Mouse (Mus musculus): Measurements from ENCODE around the gene Abi3bp.

Abi3bp gene

DNA sequence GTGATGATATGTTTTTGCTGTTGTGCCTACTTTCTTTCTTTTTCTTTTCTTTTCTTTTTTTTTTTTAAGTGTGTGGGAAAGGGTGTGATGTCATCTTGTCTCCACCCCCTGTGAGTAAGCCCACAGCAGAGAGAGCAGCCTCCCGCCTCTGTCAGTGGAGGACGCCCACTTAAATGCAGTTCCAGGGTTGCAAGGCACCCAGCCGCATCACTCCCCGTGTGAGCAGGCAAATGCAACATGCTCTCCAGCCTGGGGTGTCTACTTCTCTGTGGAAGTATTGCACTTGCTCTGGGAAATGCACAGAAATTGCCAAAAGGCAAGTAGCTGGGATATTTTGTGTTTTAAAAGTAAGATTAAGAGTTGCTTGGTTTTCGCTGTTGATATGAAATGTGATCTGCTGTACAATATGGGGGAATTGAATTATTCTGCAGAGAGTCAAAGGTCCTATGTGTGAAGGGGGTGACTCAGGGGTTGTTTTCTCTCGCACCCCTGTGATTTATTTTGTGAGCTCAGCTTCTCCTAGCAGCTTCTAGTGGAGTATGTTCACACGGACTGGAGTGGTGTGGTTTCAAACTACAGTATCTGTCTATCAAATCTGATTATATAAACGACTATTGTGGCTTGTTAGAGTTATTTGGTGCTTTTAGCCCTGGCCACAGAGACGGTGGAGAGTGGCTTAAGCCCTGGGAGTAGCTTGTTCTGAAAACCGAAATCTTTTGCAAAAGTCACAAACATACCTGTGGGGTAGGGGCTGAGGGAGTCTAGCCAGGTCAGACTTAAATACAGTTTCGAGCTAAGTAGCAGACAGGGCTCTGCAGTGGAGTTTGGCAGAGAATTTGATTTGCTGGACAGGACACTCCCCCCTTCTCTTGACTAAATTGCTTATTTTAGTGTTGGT is at the start of gene Abi3bp:
TSS of gene Abi3bp (plus strand) at position 202 of the 898 bp plus-strand sequence.
- DNase-seq (ENCODE audit: low spot score in 2 of 2) = peak in 1 of 2 experiments; percentile 32

GRCm38 (mm10) chr16:56435293-56436185 is 42.1 kb upstream of the Abi3bp start:
- no peak for DNase-seq (ENCODE audit: low spot score in 2 of 2)

DNA sequence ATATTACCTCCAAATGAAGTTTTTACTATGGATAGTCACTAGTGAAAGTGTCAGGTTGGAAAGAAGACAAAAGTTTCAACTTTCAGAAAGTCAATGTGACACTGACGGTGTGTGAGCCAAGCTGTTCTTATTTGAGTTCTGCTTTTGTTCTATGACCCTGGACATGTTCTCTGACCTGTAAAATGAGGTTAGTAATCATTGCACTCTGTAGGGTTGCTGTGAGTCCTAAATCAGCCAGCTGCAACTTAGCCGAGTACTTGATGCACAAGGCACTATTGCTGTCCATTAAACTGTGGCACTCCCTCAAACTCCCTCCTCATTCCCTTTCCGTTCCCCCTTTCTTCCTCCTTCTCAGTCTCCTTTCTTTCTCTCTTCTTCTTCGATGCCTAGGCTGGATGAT is 37.4 kb upstream of the Abi3bp start:
- no peak for DNase-seq (ENCODE audit: low spot score in 2 of 2)

DNA sequence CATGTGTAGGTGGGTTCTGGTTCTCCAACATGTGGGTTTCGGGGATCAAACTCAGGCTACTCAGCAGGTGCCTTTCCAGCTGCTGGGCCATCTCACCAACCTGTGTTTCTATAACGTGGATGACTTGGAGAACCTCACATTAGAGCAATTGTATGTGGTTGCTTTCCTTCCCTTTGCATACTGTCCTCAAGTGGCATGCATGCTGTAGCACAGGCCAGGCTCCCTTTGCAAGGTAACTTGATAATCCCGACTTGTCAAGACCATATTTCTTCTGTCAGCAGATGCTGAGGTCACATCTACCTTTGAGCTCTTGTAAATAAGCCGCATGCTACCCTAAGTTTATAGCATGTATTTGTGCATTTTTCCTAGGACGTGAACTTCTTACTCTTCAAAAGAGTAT is 36.6 kb upstream of the Abi3bp start:
- no peak for DNase-seq (ENCODE audit: low spot score in 2 of 2)

DNA sequence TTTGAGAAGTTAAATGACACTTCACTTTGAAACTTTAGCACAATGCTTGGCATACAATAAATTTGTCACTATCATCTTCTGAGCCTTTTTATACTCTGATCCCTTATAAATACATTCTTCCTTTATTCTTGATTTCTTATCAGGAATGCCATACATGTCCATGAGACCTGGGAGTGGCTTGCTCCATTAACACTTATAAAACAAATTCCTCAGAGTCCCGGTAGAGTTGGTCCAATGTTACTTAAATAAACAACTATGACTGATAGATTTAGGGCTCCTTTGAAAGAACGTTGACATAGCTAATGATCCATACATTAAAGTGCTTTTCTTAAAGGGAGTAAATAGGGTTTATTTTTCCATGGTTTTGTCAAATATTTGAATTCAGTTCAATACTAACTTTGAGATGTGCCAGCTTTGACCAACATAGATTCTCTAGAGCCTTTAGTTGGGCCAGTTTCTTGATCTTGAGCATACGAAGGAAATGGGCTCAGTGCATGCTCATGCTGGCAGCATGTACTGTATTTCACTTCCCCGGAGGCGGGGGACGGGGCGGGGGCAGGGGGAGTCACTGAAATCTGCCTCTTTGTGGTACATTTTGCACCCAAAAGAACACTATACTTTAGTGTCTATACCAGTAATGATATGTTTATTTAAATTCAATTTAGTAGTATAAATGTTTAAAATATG is 35.9 kb upstream of the Abi3bp start:
- DNase-seq (ENCODE audit: low spot score in 2 of 2) = no peak

- DNase-seq (ENCODE audit: low spot score in 2 of 2) = no peak
Measured at GRCm38 (mm10) chr16:56451482-56451881, 26.2 kb upstream of the Abi3bp start.

GRCm38 (mm10) chr16:56451923-56452322 is 25.8 kb upstream of the Abi3bp start:
- no peak for DNase-seq (ENCODE audit: low spot score in 2 of 2)

- no peak for DNase-seq (ENCODE audit: low spot score in 2 of 2)
Measured at GRCm38 (mm10) chr16:56458052-56458754, 19.5 kb upstream of the Abi3bp start.

GRCm38 (mm10) chr16:56473160-56473559 is 4.5 kb upstream of the Abi3bp start:
- DNase-seq (ENCODE audit: low spot score in 2 of 2) = no peak

- DNase-seq (ENCODE audit: low spot score in 2 of 2) = no peak
Measured at GRCm38 (mm10) chr16:56475676-56476075, 2.0 kb upstream of the Abi3bp start.

DNA sequence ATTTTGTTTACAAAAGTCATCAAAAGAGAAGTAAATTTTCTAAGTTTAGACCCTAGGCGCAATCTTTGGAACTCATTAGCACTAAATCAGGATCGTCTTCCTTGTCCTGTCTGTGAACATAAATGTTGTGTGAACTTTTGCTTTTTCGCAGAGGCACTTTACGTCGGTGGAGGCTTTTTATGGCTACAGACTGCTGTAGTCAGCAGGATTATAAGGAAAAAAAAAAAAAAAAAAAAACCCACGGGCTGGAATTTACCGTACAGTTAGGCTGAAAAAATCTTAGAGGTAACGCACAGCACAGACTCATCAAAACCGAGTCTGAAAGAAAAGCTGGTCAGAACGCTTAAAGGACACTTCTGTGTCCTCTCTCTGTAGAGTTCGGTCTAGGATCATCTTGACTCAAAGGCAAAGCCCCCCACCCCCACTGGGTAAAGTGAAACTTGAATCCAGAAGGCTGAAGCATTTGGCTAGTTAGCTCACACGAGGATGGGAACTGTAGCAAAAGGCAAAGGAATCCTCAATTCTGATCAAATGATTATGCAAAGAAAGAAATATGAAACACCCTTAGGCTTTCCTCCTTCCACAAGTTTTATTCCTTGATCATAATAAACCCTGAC is 1.0 kb downstream of the Abi3bp start:
- no peak for DNase-seq (ENCODE audit: low spot score in 2 of 2)

DNA sequence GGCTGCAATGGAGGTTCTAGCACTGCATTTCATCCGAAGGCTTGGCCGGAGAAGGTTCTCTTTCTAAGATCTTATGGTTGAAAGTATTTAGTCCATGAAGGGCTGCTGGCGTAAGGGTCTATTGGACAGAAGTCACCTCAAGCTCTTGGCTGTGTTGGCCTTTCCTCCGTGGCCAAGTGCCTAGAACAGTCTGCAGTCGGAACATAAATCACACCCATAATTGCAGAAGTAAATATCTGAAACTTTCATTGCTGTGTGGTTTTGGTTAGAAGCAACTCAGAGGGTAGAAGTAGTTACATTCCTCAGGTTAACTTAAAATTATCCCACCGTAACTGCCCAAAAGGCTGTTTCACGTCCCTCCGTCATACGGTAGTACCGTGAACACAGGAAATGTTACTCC is 5.8 kb downstream of the Abi3bp start:
- no peak for DNase-seq (ENCODE audit: low spot score in 2 of 2)

GRCm38 (mm10) chr16:56486461-56486860 is 8.8 kb downstream of the Abi3bp start:
- DNase-seq (ENCODE audit: low spot score in 2 of 2) = no peak

GRCm38 (mm10) chr16:56490861-56491260 is 13.2 kb downstream of the Abi3bp start:
- DNase-seq (ENCODE audit: low spot score in 2 of 2) = no peak

- no peak for DNase-seq (ENCODE audit: low spot score in 2 of 2)
Measured at GRCm38 (mm10) chr16:56495266-56495665, 17.6 kb downstream of the Abi3bp start.

DNA sequence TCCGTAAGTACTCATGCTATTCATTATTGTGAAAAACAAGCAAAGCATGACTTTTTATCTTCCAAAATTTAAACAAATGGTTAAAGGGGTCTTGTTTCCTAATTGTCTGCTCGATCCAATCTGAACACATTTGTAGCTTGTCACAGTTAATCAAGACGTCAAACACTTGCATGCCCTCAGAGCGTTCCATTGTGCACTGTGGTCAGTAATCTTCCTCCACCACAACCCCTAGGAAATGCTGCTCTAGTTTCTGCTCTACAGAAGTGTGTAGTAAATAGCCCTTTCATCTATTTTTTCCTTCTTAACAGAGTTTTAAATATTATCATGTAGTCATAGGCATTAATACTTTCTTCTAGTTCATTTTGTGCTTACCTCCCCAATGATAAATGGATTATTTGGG is 19.1 kb downstream of the Abi3bp start:
- no peak for DNase-seq (ENCODE audit: low spot score in 2 of 2)

GRCm38 (mm10) chr16:56498680-56499079 is 21.0 kb downstream of the Abi3bp start:
- no peak for DNase-seq (ENCODE audit: low spot score in 2 of 2)

DNA sequence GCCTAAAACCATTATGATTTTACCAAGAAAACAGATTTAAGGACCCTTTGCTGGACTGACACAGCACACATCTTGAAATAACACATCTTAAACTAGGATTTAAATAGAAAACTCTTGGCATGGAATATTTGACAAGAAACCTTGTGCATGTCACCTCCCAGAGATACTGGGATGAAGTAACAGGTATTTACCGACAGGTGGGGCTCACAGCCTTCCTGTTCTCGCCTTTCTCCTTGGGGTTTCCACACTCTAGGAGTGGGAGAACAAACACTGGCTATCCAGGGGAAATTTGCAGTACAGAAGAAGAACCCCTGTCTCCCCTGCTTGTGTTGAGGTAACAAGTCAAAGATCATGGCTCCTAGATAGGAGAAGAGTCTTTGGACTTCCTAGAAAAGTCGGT is 22.8 kb downstream of the Abi3bp start:
- no peak for DNase-seq (ENCODE audit: low spot score in 2 of 2)

- no peak for DNase-seq (ENCODE audit: low spot score in 2 of 2)
Measured at GRCm38 (mm10) chr16:56501101-56501500, 23.4 kb downstream of the Abi3bp start.

DNA sequence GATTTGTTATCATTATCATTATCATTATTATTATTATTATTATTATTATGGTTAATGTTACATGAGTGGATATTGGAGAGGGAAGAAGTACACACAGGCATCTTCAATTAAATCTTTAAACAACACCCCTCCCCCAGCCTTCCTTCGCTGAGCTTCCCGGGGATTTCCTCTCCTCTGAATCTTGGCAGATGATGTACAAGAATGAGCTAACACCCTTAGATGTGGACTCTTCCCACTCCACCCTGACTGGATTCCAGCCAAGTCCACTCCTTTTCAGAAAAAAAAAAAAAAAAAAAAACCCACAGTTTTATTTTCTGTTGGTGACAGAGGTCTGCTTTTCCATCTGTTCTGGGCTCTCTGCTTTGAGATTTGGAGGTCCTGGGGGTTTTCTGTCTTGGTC is 23.8 kb downstream of the Abi3bp start:
- DNase-seq (ENCODE audit: low spot score in 2 of 2) = no peak

DNA sequence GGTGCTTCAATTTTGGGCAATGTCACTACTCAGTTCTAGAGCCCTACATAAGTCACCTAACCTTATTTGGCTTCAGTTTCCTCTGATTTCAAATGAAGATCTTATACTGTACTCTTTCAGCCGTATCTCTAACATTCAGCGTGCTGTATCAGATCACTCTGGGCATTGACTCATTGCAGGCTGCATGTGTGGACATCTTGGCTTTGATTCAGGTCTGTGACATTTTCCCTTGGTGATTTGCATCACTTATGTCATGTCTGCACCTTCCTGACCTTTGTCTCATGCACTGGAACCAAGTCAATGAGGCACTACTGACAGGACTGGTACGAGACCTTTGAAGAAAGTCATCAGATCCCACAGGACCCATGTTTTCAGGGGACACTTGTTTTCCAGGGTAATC is 24.5 kb downstream of the Abi3bp start:
- DNase-seq (ENCODE audit: low spot score in 2 of 2) = no peak
